Mouse (Mus musculus) spleen, postnatal 4 days (tissue): Measurements from ENCODE around the gene Klk15.
"Not testable (repeated sequence)": the region's sequence is repeated elsewhere in the genome, so short reads cannot be mapped to it uniquely, and the experiment has no call there.

Experiments
- DNase-seq, 2 experiments: peaks; one replicate each; pipeline ENCODE4 v3.0.0; 2022; ENCODE audit warnings: low spot score in 2 of 2

Gene Klk15

DNA sequence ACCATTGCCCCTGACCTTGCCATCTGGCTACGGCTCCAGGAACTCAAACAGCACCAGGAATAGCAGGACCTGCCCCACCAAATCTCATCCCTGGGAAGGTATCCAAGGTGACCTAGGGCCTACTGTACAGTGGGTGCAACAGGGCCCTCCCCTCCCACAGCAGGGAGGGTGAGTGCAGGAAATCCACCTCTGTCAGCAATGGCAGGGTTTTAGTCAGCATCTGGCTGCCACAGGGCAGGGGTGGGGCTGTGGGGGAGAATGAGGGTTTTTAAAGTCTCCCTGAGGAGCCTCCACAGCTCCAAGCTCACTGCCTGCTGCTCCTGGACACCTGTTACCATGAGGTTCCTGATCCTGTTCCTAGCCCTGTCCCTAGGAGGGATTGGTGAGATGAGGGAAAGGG, 42.2 kb downstream of the Klk15 start, which contains the start of gene Klk1b9:
Gene Klk1b9 (plus strand): TSS at position 301 of the 400 bp plus-strand sequence.
- not testable (repeated sequence) for DNase-seq

DNA sequence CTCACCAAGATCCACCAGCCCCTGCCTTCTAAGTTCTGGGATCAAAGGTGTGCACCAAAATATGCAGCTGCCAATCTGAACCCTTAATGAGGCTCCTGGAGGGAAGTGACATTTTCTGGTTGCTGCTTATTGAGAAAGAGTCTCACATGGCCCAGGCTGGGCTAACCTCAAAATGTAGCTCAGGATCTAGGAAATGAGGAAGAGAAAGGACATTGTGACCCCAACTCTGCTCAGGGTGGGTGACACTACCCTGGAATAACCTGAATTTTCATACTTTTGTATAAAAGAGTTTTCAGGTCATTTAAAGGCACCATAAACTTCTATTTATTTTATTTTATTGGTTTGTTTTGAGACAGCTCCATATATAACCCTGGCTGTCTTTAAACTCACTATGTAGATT, 52.1 kb downstream of the Klk15 start:
- DNase-seq = no peak
